Comparison of ENCODE assay signal across 9 mouse cellular contexts in genomic region chr1:133934354-133934963, GRCm38 (mm10). TPM values are rescaled to one million over a fixed set of nuclear protein-coding genes. Genes with fewer than 3 reads are reported as not detected.
DNase-seq lines count a peak whose midpoint lies in the region; ATAC-seq lines count a peak whose summit lies in the region.
"Had no signal": no experiment of that assay in that cellular context is flagged by ENCODE, and none has a peak within 500 bp of the region (broad histone marks: within the 10 kb centered on the region; RNA-seq: fewer than 3 reads in every experiment).

No protein-coding gene starts in this region.

- 75% methylated on average over 10 of the region's 10 CpGs for WGBS in kidney, embryonic 16.5 days
- 79% methylated on average over 10 of the region's 10 CpGs for WGBS in kidney, embryonic 14.5 days
- 80% methylated on average over 10 of the region's 10 CpGs for WGBS in neural tube, embryonic 15.5 days

- peak; percentile 61 for DNase-seq in cerebellum, adult 11-12 months
- DNase-seq in cerebellum, postnatal 10 days = peak; percentile 60 to 71
- DNase-seq in lung, postnatal 10 days = peak; percentile 62
- no peak for DNase-seq in thymus, postnatal 25 days
- DNase-seq: spleen, adult 18-20 months had no signal

- H3K36me3 ChIP-seq in kidney, embryonic 16.5 days (ENCODE audit: insufficient read depth, low read length) = no peaks in the 10 kb centered on the region
- H3K36me3 ChIP-seq in kidney, embryonic 14.5 days (ENCODE audit: control insufficient read depth, insufficient read depth, low read length) = no peaks in the 10 kb centered on the region
- no peaks in the 10 kb centered on the region for H3K36me3 ChIP-seq in neural tube, embryonic 15.5 days

- no peak overlapping the region for H3K27ac ChIP-seq in kidney, embryonic 16.5 days (ENCODE audit: low read length)
- no peak overlapping the region for H3K27ac ChIP-seq in kidney, embryonic 14.5 days (ENCODE audit: low read depth, low read length)
- H3K27ac ChIP-seq in neural tube, embryonic 15.5 days (replicated peaks) = no peak overlapping the region

- H3K4me2 ChIP-seq in kidney, embryonic 16.5 days (replicated peaks; ENCODE audit: low read depth, low read length) = no peak overlapping the region
- no peak overlapping the region for H3K4me2 ChIP-seq in kidney, embryonic 14.5 days (replicated peaks; ENCODE audit: low read depth, low read length)
- no peak overlapping the region for H3K4me2 ChIP-seq in neural tube, embryonic 15.5 days

- H3K4me1 ChIP-seq in kidney, embryonic 16.5 days (ENCODE audit: insufficient read depth, low read length) = 0 out of 2 replicates have a peak, but pooled peaks cover 3% of the 10 kb centered on the region
- 0 out of 2 replicates have a peak, but pooled peaks cover 5% of the 10 kb centered on the region for H3K4me1 ChIP-seq in kidney, embryonic 14.5 days (ENCODE audit: control insufficient read depth, insufficient read depth, low read length)
- H3K4me1 ChIP-seq in neural tube, embryonic 15.5 days = no peaks in the 10 kb centered on the region

- peaks cover 3% of the 10 kb centered on the region; the same call in 1 of the 2 replicates for H3K9me3 ChIP-seq in kidney, embryonic 16.5 days (ENCODE audit: low read length)
- H3K9me3 ChIP-seq in kidney, embryonic 14.5 days (ENCODE audit: control insufficient read depth, low read length) = no peaks in the 10 kb centered on the region
- H3K9me3 ChIP-seq in neural tube, embryonic 15.5 days (replicated peaks) = no peaks in the 10 kb centered on the region

- no peaks in the 10 kb centered on the region for H3K27me3 ChIP-seq in kidney, embryonic 16.5 days (ENCODE audit: insufficient read depth, low read length)
- H3K27me3 ChIP-seq in kidney, embryonic 14.5 days (ENCODE audit: control insufficient read depth, insufficient read depth, low read length) = no peaks in the 10 kb centered on the region
- H3K27me3 ChIP-seq in neural tube, embryonic 15.5 days (replicated peaks) = no peaks in the 10 kb centered on the region

- H3K4me3 ChIP-seq in kidney, embryonic 16.5 days (ENCODE audit: low read length) = no peak overlapping the region
- no peak overlapping the region for H3K4me3 ChIP-seq in kidney, embryonic 14.5 days (ENCODE audit: low read length)
- H3K4me3 ChIP-seq in neural tube, embryonic 15.5 days (replicated peaks) = no peak overlapping the region
- H3K4me3 ChIP-seq: erythroblast, embryonic 14.5 days had no signal

- ATAC-seq in kidney, embryonic 16.5 days (ENCODE audit: low FRiP score, low TSS enrichment) = 0 out of 2 replicates have a peak, but pooled peaks have one; percentile 9
- no peak for ATAC-seq in kidney, embryonic 14.5 days (ENCODE audit: low FRiP score, low TSS enrichment)
- ATAC-seq in neural tube, embryonic 15.5 days (ENCODE audit: low FRiP score) = no peak

- H3K9ac ChIP-seq in kidney, embryonic 16.5 days (replicated peaks; ENCODE audit: low read length) = no peak overlapping the region
- no peak overlapping the region for H3K9ac ChIP-seq in kidney, embryonic 14.5 days (ENCODE audit: low read depth, low read length)
- H3K9ac ChIP-seq in neural tube, embryonic 15.5 days (replicated peaks) = no peak overlapping the region

RNA-seq across cellular contexts. Expression of gene Prelp, which starts 13.2 kb away (rescaled TPM):
- polyA plus RNA-seq in kidney, embryonic 16.5 days (2015; fragmentation: Nextera tagmentation; extraction: Ambion mirVana) = 2.1 and 2.6 TPM in 2 replicates
- 0.39 and 0.84 TPM in 2 replicates for polyA plus RNA-seq in kidney, embryonic 14.5 days (2014; fragmentation: Nextera tagmentation; extraction: Ambion mirVana)
- 10.6 and 11.4 TPM in 2 replicates for polyA plus RNA-seq in neural tube, embryonic 15.5 days (2015; fragmentation: Nextera tagmentation; extraction: Ambion mirVana)
- polyA plus RNA-seq: erythroblast, embryonic 14.5 days had no signal

RNA-seq across cellular contexts. Expression of gene Optc, which starts 26.7 kb away (rescaled TPM):
- polyA plus RNA-seq in kidney, embryonic 16.5 days (2015; fragmentation: Nextera tagmentation; extraction: Ambion mirVana) = 0.18 and 0.47 TPM in 2 replicates
- polyA plus RNA-seq in kidney, embryonic 14.5 days (2014; fragmentation: Nextera tagmentation; extraction: Ambion mirVana) = 0.26 TPM in 1 of 2 replicates, not detected in the other
- 2.0 and 2.8 TPM in 2 replicates for polyA plus RNA-seq in neural tube, embryonic 15.5 days (2015; fragmentation: Nextera tagmentation; extraction: Ambion mirVana)
- polyA plus RNA-seq: erythroblast, embryonic 14.5 days had no signal
